Mouse (Mus musculus) left cerebral cortex, postnatal 4 days (tissue): ENCODE measurements around the gene Acpp. TPM values are rescaled to one million over a fixed set of nuclear protein-coding genes. Genes with fewer than 3 reads are reported as not detected.

Source experiments
- DNase-seq: peaks from one replicate; pipeline ENCODE4 v3.0.0-alpha.2; 2022
- intact Hi-C: fragments of 180-260 bp; cut with DNase I; formaldehyde crosslinking; loops from one replicate; pipeline ENCODE4 v1.15.1; 2025
- total RNA-seq, 2 experiments: library from RNA; stranded (reverse); gene quantifications; 2 replicates each; pipeline ENCODE4 v1.2.3; 2021

The Acpp gene
- total RNA-seq, 2 experiments from 2014 or later, result 0.64 to 0.70 TPM

DNA sequence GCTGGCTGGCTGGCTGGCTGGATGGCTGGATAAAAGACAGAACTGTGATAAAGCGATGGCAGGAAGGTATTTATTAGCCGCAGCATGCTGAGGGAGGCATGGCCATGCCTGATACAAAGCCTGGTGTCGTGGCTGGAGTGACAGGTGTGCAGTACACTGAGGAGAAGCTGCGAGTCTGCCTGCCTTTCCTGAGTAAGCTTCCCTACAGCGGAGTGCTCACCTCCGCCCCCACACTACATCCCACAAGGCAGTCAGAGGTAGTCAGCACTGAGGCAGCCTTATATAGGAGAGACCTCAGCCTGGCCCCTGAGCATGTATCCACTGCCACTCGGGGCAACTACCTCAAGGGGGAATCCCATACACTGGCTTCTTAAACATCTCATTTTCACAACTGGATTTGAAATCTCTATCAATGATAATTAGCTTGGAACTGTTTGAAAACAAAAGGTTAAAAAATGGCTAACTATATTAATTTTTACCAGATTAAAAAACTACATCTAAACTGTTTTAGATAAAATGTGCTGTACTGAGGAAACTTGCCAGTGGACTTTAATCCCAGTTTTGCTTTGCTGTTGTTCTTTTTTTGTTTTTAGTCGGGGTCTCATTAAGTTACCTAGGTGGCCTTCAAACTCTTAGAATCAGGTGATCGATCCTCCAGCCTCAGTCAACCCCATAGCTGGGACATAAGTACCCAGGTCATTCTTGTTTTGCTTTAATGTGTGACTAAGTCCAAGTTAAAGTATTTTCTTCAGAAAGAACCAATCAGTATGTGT, 83.0 kb downstream of the Acpp start:
- DNase-seq, result no peak
- intact Hi-C loops, result no loop called here

DNA sequence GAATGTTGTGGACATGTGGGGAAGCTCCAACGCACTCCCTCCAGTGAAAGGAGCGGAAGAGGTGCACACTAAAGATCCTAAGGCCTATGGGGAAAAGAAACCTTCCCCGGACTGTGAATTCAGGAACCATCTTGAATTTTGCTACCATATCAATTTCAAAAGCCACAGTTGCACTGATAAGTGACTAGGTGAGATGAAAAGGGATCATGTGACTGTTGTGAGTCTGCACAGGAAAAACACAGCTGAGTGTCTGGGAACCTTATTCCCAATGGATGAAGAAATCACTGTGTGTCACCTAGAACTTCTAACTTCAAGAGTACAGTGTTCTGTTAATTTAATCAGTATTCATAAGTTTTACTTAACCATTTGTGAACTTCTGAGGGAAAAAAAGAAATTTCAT, 84.9 kb downstream of the Acpp start:
- intact Hi-C loops, result no loop called here
- DNase-seq, result no peak

DNA sequence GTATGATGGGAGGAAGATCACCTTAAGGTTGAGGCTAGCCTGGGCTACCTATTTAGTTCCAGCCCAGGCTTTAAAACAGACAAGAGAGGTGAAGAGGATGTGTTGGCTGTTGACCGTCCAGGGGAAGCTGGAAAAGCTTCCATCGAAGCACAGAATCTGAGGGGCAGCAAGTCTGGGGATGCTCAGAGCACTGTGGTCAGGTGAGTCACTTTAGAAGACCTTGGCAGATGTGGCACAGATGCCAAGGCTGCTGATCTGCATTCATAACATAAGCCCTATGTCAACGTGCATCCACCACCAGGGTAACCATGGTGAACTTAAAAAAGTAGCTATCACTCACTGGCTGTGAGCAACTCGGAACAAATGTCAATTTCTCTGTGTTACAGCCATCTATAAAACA, 85.9 kb downstream of the Acpp start:
- intact Hi-C loops, result no loop called here
- DNase-seq, result no peak

DNA sequence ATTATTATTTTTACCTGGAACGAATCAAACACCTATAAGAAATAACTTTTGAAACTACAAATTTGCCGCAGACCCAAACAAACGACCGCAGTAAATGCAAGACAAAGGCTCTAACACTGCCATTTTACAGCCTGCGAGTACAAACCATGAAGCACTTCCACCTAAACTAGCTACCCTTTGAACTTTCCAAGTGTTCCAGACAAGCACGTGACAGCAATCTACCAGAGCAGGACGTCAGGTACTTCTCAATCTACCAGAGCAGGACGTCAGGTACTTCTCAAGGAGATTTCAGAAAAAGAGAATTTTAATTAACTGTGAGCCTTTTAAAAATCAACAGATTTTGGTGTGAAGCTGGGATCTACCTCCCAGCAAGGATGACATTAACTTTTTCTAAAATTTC, 86.4 kb downstream of the Acpp start:
- DNase-seq, result no peak
- intact Hi-C loops, result no loop called here

DNA sequence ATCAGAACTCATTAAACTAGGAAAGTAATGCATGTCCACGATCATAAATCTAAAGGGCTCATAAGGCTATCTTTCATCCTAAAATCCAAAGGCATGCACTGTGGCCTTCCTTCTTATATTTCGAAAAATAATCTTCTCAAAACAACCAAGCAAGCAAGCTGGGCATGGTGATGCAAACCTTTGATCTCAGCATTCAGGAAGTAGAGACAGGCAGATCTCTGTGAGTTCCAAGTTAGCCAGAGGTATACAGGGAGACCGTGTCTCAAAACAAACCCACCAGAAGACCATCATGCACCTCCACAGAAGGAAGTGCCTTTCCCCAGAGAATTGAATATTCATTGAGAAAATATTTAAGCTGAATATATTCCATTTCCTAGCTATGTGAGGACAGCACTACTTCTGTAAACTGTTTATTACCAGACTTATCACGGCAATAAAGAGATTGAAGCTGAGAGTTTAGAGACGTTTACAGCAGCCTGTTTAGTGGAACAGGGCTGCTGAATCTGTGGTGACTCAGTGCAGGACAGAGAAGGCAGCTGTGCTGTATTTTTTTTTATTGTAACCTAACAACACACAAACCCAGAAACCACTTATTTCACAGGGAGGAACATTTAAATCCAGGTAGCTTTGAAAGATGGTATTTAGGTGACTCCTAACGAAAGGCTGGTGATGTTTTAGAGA, 90.1 kb downstream of the Acpp start:
- intact Hi-C loops, result no loop called here
- DNase-seq, result no peak

DNA sequence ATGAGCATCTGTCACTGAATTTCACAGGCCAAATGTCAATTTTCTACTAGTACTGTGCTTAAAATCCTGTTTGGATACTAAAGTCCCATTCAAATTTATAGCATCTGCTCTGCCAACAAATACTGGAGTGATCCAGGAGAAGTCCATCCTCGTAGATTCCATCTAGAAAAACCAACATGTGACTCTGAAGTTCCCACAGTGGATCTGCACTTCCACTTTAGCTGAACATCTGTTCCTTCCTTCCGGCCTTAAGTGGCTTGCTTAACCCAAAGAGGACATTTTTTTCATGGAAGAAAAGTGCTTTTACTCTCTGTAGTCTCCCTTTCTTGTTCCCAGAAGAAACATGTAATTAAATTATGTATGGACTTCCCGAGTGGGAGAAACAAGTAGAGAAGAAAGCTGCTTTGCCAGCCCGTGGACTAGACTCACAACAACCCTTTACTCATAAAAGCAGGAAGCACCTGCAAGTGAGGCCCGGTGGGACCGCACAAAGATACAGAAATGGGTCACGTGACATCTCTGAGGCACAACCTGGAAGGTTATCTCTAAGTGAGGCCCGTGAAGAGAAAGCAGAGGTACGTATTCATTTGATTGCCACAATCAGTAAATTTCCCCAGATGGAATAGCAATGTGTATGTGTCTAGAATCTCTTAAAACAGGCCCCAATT, 93.6 kb downstream of the Acpp start:
- intact Hi-C loops, result no loop called here
- DNase-seq, result no peak

DNA sequence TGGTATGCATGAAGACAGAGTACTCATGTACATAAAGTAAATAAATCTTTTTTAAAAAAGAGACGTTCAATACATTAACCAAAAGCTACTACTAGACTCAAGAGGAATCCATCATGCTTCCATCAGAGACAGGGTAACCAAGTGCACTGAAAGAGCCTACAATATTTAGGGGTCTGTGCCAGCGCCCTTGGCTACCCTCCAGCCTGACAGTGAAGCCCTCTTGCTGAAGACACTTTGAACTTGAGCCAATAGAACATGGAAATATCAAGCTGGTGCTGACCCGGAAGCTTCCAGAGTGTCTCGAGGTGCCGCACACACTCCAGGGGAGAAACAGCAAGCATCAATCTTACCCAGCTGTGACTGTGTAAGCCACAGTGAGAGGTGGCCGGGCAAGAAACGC, 97.4 kb downstream of the Acpp start:
- DNase-seq, result peak; percentile 58
- intact Hi-C loops, result no loop called here

DNA sequence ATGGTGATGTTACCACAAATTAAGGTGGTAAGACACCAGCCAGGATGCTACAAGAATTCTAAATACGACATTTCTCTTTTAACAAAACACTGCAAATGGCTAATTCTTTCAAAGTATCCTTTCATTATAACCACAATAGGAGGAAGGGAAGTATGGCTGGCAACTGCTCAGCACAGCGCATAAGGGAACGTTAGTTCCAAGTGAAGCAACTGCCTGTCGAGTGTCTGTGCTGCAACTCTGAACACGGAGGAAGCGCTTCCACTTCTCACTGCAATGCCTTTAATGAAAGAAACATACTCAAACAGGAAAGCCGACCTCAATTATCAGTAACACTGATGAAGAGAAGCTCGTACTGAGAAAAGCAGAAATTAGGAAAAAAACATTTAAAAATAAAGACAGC, 98.5 kb downstream of the Acpp start:
- intact Hi-C loops, result no loop called here

More for the DNA sequence above, 98.5 kb downstream of the Acpp start:
- no peak for DNase-seq

Other genes starting within 250 kb of the Acpp start
- gene Ackr4, start 210.8 kb downstream of the Acpp start, total RNA-seq, result 1 to 10 TPM in 1 of 2 experiments, under 1 TPM in 1; 0.98 to 1.1 TPM
- 100 to 1,000 TPM in 1 of 2 experiments, 10 to 100 TPM in 1; 90.2 to 100 TPM for gene Dnajc13, start 74.8 kb downstream of the Acpp start, total RNA-seq
- 10 to 100 TPM; 62.9 to 63.8 TPM for gene Cpne4, start 209.5 kb upstream of the Acpp start, total RNA-seq